Mouse (Mus musculus): ENCODE results near the gene Slitrk6. TPM values are rescaled to one million over a fixed set of nuclear protein-coding genes. Genes with fewer than 3 reads are reported as not detected.

Slitrk6 gene
- polyA plus RNA-seq (2012; rRNA removed), result 0.01 and 0.02 TPM in 2 replicates

DNA sequence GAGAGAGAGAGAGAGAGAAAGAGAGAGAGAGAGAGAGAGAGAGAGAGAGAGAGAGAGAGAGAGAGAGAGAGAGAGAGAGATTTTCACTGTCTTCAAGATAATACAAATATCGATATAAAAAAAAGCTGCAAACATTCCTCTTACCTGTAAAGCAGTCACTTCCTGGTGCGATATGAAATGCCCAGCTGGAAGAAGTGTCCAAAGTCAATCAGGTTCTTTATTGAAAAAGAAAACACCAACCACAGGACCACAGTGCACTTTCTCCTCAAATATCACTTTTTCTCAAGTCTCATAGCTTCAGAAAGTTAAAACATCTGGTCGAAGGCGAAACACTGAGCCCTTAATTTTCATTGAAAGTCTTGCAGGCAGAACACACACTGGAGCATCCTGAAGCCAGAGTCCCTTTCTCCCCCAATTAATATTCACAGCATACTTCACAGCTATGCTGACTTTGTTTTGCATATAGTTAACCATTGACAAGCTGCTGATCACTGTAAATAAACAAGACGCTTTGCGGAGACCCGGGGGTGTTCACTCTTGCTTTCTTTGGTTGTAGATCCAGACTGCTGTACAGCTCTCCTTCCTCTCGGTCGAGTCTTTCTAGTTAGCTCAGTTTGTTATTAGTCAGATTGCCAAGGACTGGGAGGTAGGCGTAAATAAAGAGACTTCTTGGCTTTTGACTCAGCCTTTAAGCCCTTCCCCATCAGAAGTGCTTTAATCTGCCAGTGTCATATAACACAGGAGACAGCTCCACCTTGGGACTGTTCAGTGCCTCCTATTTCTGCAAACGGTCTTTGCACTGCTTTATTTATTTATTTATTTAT lies at the start of gene Slitrk6:
Slitrk6 (minus strand) TSS at position 666 of the 824 bp plus-strand sequence.
- 62% methylated on average over 11 of the region's 11 CpGs for WGBS

DNA sequence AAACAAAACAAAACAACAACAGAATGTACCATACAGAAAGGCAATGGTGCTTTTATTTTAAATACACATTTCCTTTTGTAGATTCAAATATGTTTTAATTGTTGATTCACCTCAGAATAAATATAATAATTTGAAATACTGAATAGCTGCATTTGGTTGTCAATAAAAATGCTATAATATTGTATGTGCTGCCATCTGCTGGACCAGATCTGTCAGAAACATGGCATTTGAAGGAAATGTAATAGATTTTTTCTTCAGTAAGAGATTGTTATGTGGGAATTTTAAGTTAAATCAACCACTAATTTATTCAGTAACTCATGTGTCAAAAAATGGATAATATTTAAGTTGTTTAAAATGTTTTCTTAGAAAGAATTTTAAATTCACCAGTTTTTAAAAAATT lies 22.6 kb upstream of the Slitrk6 start:
- TF ChIP-seq CTCF (IDR thresholded peaks at IDR 0.05; ENCODE audit: extremely low read depth, insufficient read depth, insufficient read length, insufficient replicate concordance) (no peak), POLR2A (IDR thresholded peaks at IDR 0.05; ENCODE audit: low read depth, low read length) (no peak)
- Histone ChIP-seq H3K4me3 (ENCODE audit: extremely low read depth, insufficient read depth, insufficient read length) (no peak overlapping the region), H3K27me3 (ENCODE audit: control insufficient read depth, insufficient read depth, low read length) (no peaks in the 10 kb centered on the region), H3K36me3 (ENCODE audit: control insufficient read depth, insufficient read depth, low read length) (no peaks in the 10 kb centered on the region), H3K4me1 (ENCODE audit: control insufficient read depth, insufficient read depth, insufficient read length) (no peaks in the 10 kb centered on the region), H3K27ac (ENCODE audit: insufficient read depth, low read length) (no peak overlapping the region)
- DNase-seq (ENCODE audit: low read depth in 1 of 2, low spot score in 2 of 2), result no peak

More for the DNA sequence above, at the start of gene Slitrk6:
- DNase-seq (ENCODE audit: low read depth in 1 of 2, low spot score in 2 of 2), result no peak
- Histone ChIP-seq H3K36me3 (ENCODE audit: control insufficient read depth, insufficient read depth, low read length) (no peaks in the 10 kb centered on the region), H3K4me3 (ENCODE audit: extremely low read depth, insufficient read depth, insufficient read length) (no peak within 1 kb of the TSS), H3K4me1 (ENCODE audit: control insufficient read depth, insufficient read depth, insufficient read length) (no peaks in the 10 kb centered on the region), H3K27ac (ENCODE audit: insufficient read depth, low read length) (no peak within 1 kb of the TSS), H3K27me3 (ENCODE audit: control insufficient read depth, insufficient read depth, low read length) (no peaks in the 10 kb centered on the region)
- TF ChIP-seq POLR2A (IDR thresholded peaks at IDR 0.05; ENCODE audit: low read depth, low read length) (no peak), CTCF (IDR thresholded peaks at IDR 0.05; ENCODE audit: extremely low read depth, insufficient read depth, insufficient read length, insufficient replicate concordance) (no peak)

DNA sequence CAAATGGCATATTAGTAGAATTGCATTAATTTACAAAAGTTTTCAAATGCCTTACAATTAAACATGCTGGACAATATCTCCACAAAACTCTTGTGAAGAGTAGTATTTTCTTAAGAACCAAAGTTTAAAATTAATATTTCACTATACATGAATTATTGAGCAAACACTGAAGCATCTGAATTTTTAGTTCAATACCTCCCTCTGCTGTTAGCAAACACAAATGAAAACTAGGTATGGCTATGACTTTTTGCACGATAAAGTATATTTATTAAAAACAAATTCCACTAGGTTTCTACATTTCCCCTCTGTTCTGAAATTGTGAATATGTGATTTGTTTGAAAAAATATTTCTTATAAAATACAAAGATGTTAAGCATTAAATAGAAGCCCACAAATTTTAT lies 15.7 kb upstream of the Slitrk6 start:
- Histone ChIP-seq H3K27ac (ENCODE audit: insufficient read depth, low read length) (no peak overlapping the region), H3K4me3 (ENCODE audit: extremely low read depth, insufficient read depth, insufficient read length) (no peak overlapping the region), H3K4me1 (ENCODE audit: control insufficient read depth, insufficient read depth, insufficient read length) (no peaks in the 10 kb centered on the region), H3K27me3 (ENCODE audit: control insufficient read depth, insufficient read depth, low read length) (no peaks in the 10 kb centered on the region), H3K36me3 (ENCODE audit: control insufficient read depth, insufficient read depth, low read length) (no peaks in the 10 kb centered on the region)
- DNase-seq (ENCODE audit: low read depth in 1 of 2, low spot score in 2 of 2), result no peak
- WGBS, result 81% methylated on average over 1 of the region's 1 CpGs
- no peak for TF ChIP-seq POLR2A (IDR thresholded peaks at IDR 0.05; ENCODE audit: low read depth, low read length)
- TF ChIP-seq CTCF (IDR thresholded peaks at IDR 0.05; ENCODE audit: extremely low read depth, insufficient read depth, insufficient read length, insufficient replicate concordance), result no peak

DNA sequence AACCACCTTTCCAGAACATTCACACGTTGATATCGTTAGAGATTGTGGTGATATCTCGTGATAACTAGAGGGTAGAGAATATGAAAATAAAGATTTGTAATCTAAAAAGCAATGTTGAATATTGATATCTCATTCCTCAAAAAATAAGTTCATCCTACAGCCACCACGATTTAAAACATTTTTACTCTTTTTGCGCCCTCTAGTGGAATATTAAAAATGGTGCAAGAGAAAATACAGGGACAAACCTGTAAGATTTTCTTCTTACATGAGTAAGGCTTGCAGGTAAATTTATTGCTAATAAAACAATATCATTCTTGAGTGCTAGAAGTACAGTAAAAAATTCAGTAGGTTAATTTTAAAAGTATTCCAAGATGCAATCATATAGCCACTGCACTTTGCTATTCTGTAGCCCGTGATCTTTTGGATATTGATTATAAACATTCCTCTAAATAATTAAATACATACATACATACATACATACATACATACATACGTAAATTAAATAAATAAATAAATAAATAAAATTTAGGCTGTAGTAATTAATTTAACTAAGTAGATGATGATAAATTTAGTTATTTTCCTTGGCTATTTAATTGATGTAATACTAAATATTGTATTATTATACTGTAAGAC lies 7.8 kb upstream of the Slitrk6 start:
- H3K4me1 ChIP-seq (ENCODE audit: control insufficient read depth, insufficient read depth, insufficient read length), result no peaks in the 10 kb centered on the region
- H3K36me3 ChIP-seq (ENCODE audit: control insufficient read depth, insufficient read depth, low read length), result no peaks in the 10 kb centered on the region
- no peak for TF ChIP-seq CTCF (IDR thresholded peaks at IDR 0.05; ENCODE audit: extremely low read depth, insufficient read depth, insufficient read length, insufficient replicate concordance)
- TF ChIP-seq POLR2A (IDR thresholded peaks at IDR 0.05; ENCODE audit: low read depth, low read length), result no peak
- no peak for DNase-seq (ENCODE audit: low read depth in 1 of 2, low spot score in 2 of 2)
- WGBS, result 20% methylated on average over 7 of the region's 7 CpGs
- H3K4me3 ChIP-seq (ENCODE audit: extremely low read depth, insufficient read depth, insufficient read length), result no peak overlapping the region
- H3K27ac ChIP-seq (ENCODE audit: insufficient read depth, low read length), result no peak overlapping the region
- no peaks in the 10 kb centered on the region for H3K27me3 ChIP-seq (ENCODE audit: control insufficient read depth, insufficient read depth, low read length)

DNA sequence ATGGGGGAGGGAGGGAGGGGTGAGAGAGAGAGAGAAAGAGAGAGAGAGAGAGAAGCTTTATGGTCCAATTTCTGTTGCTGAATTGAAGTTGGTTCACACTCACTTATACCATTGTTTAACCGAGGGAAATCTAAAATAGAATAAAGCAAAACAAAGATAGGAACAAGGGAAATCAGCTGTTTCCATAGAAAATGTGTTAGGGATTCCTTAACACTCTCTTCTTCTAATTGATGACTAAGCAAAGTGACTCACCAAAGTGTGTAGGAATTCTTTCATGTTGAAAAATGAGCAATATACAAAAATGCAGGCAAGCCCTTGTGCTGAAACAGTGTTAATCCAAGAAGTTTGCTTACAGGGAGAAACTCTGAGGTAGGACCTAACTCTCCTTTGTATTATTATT lies 6.0 kb upstream of the Slitrk6 start:
- no peak overlapping the region for H3K27ac ChIP-seq (ENCODE audit: insufficient read depth, low read length)
- H3K4me3 ChIP-seq (ENCODE audit: extremely low read depth, insufficient read depth, insufficient read length), result no peak overlapping the region
- H3K27me3 ChIP-seq (ENCODE audit: control insufficient read depth, insufficient read depth, low read length), result no peaks in the 10 kb centered on the region
- TF ChIP-seq POLR2A (IDR thresholded peaks at IDR 0.05; ENCODE audit: low read depth, low read length) (no peak), CTCF (IDR thresholded peaks at IDR 0.05; ENCODE audit: extremely low read depth, insufficient read depth, insufficient read length, insufficient replicate concordance) (no peak)
- DNase-seq (ENCODE audit: low read depth in 1 of 2, low spot score in 2 of 2), result no peak
- 47% methylated on average over 1 of the region's 1 CpGs for WGBS
- no peaks in the 10 kb centered on the region for H3K4me1 ChIP-seq (ENCODE audit: control insufficient read depth, insufficient read depth, insufficient read length)
- no peaks in the 10 kb centered on the region for H3K36me3 ChIP-seq (ENCODE audit: control insufficient read depth, insufficient read depth, low read length)

DNA sequence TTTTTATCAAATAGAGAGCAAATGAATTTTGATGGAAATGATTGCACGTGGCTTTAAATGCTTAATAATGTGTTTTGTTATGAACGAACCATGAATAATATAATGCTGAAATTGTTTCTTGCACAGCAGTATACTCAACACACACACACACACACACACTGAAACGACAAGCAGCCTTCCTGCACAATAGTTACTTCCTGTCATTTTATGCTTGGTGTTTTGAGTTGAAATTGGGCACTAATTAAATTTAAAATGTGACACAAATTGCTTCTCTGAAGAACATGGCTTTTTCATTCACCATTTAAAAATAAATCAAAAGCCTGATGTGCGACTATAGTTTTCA lies 330 bp upstream of the Slitrk6 start:
- no peaks in the 10 kb centered on the region for H3K27me3 ChIP-seq (ENCODE audit: control insufficient read depth, insufficient read depth, low read length)
- H3K27ac ChIP-seq (ENCODE audit: insufficient read depth, low read length), result no peak overlapping the region
- 59% methylated on average over 4 of the region's 4 CpGs for WGBS
- TF ChIP-seq POLR2A (IDR thresholded peaks at IDR 0.05; ENCODE audit: low read depth, low read length) (no peak), CTCF (IDR thresholded peaks at IDR 0.05; ENCODE audit: extremely low read depth, insufficient read depth, insufficient read length, insufficient replicate concordance) (no peak)
- no peaks in the 10 kb centered on the region for H3K4me1 ChIP-seq (ENCODE audit: control insufficient read depth, insufficient read depth, insufficient read length)
- DNase-seq (ENCODE audit: low read depth in 1 of 2, low spot score in 2 of 2), result no peak
- H3K36me3 ChIP-seq (ENCODE audit: control insufficient read depth, insufficient read depth, low read length), result no peaks in the 10 kb centered on the region
- no peak overlapping the region for H3K4me3 ChIP-seq (ENCODE audit: extremely low read depth, insufficient read depth, insufficient read length)

DNA sequence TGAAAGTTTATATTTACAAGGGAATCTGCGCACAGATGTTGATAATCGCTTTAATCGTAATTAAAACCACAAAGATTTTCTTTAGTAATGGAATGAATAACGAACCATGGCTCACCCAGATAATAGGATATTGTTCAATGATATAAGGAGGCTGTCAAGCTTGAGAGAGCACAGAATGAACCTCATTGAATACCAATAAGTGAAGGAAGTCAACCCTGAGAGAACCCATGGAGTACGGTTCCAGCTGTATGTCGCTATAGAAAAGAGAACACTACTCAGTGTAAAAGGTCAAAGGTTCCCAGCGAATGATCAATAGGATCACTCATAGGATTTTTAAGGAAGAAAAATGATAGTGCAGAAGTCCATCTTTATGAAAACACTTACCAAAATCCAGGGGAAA lies 15.1 kb downstream of the Slitrk6 start:
- Histone ChIP-seq H3K4me1 (ENCODE audit: control insufficient read depth, insufficient read depth, insufficient read length) (no peaks in the 10 kb centered on the region), H3K4me3 (ENCODE audit: extremely low read depth, insufficient read depth, insufficient read length) (no peak overlapping the region), H3K27me3 (ENCODE audit: control insufficient read depth, insufficient read depth, low read length) (no peaks in the 10 kb centered on the region), H3K27ac (ENCODE audit: insufficient read depth, low read length) (no peak overlapping the region), H3K36me3 (ENCODE audit: control insufficient read depth, insufficient read depth, low read length) (no peaks in the 10 kb centered on the region)
- 88% methylated on average over 7 of the region's 7 CpGs for WGBS
- no peak for DNase-seq (ENCODE audit: low read depth in 1 of 2, low spot score in 2 of 2)
- TF ChIP-seq CTCF (IDR thresholded peaks at IDR 0.05; ENCODE audit: extremely low read depth, insufficient read depth, insufficient read length, insufficient replicate concordance) (no peak), POLR2A (IDR thresholded peaks at IDR 0.05; ENCODE audit: low read depth, low read length) (no peak)

All from spleen, adult 2 months (tissue).